Mouse (Mus musculus) left cerebral cortex, adult 8-10 months (tissue): ENCODE measurements at regions not wholly inside any gene's neighbourhood (a gene's known extent, or its start where the extent isn't known, plus 50 kb on each side); places are given as distances from the start of the nearest gene placed in this dataset.

Experiments
- DNase-seq, 2 experiments: peaks; one replicate each; pipeline ENCODE4 v3.0.0; 2022; ENCODE audit warnings: low spot score in 2 of 2

DNA sequence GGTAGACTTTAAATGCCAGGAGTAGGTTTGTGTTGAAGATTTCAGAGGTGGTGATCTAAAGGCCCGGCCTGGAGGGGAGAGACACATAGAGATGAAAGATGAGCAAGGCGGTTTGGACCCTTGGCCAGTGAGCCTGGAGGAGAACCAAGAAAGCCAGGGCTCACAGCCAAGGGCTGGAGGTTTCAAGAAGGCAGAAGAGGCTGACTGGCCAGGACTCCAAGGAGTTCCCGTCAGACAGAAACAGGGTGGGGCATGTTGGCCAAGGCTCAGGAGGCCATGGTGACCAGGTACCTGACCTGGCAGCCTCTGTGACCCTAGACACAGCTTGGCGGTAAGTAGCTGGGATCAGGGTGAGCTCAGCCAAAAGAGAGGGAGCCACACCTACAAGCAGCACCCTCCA, 159.3 kb upstream of the Spdye4c start:
- DNase-seq = no peak

GRCm38 (mm10) chr2:128432741-128433140, 158.3 kb upstream of the Spdye4c start:
- no peak for DNase-seq

- no peak for DNase-seq
Measured at GRCm38 (mm10) chr2:128433553-128434081, 157.4 kb upstream of the Spdye4c start.

- DNase-seq = no peak
Measured at GRCm38 (mm10) chr2:128434200-128434977, 156.6 kb upstream of the Spdye4c start.

- DNase-seq = no peak
Measured at GRCm38 (mm10) chr2:128436378-128436777, 154.6 kb upstream of the Spdye4c start.

- no peak for DNase-seq
Measured at GRCm38 (mm10) chr2:128437698-128438097, 153.3 kb upstream of the Spdye4c start.

GRCm38 (mm10) chr2:128438161-128438822, 152.7 kb upstream of the Spdye4c start:
- DNase-seq = no peak

DNA sequence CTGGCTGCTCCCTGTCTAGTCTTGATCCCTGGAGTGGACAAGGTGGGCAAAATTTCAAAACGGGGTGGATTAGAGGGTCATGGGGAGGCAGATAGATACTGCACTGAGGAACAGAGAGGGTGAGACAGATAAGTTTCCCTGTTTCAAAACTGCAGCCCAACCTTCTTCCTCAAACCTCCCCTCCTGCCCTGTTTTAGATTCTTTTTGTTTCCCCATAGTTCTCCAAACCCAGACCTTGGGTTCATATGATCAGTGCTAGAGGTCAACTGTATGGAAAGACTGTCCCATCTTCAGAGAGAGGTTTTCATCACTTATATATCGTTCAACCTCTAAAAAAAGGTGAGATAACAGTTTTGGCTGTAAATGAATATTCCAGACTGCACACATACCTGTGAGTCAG, 152.1 kb upstream of the Spdye4c start:
- no peak for DNase-seq

DNA sequence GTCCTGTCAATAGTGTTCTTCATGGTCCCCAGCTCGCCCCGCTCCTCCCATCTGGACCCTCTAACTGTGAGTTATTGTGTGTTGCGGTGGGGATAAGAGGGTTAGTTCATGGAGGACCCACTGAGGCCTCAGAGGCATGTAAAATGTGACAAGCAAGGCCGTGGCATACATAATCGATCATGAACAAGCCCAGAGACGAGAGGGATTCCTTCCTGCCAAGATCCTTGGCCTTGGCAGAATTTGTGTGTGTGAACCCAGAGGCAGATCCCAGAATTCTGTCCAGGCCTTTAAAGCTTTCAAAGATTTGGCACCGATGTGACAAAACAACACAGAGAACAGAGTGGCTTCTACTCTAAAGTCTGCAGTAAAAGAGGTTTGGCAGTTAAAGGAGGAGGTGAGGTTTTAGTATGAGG, 146.4 kb upstream of the Spdye4c start:
- DNase-seq = no peak

- DNase-seq = no peak
Measured at GRCm38 (mm10) chr2:128445443-128445842, 145.6 kb upstream of the Spdye4c start.

GRCm38 (mm10) chr2:128449294-128449693, 141.7 kb upstream of the Spdye4c start:
- DNase-seq = no peak

DNA sequence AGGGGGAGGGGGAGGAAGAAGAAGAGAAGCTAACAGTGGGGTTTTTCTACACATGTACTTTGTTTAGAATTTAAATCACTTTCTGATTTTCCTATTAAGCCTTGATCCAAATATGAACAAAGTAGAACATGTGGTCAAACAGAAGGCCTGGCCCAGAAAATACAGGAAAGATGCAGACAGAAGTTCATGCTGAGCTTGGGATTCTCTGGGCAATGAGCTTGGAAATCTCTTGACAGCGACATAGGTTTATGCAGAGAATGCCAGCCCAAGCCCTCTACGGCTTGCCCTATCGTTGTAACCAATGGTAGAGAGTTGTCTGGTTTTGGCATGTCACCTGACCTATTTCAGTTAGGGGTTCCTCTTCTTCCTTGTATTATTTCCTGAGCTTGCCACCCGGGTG, 141.0 kb upstream of the Spdye4c start:
- no peak for DNase-seq

DNA sequence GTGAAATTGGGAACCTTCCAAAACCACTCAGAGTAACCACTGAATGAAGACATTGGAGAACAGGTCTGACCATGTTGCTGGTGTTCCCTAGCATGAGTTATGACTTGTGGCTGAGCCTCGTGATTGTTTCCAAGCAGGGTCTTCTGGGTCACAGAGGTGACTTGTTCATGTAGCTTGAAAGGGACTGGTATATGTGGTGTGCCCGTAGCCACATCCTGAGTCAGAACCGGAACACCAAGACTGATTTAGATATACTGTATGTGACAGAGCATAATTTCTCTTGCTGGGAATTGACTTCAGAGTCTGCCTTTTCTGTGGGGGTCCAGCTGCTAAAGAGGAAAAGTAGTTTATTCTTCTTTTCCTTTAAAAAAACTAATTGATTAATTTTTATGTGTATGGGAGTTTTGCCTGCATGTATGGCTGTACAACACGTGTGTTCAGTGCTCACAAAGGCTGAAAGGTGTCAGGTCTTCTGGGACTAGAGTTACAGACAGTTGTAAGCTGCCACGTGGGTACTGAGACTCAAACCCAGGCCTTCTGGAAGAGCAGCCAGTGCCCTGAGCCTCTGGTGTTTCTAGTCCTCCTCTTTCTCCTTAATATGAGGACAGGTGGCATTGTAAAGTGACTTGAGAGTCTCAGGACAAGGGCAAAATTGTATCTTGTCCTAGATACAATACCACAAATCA, 139.3 kb upstream of the Spdye4c start:
- DNase-seq = no peak

GRCm38 (mm10) chr2:128452582-128452981, 138.4 kb upstream of the Spdye4c start:
- DNase-seq = no peak

- DNase-seq = no peak
Measured at GRCm38 (mm10) chr2:128454509-128454908, 136.5 kb upstream of the Spdye4c start.

- DNase-seq = no peak
Measured at GRCm38 (mm10) chr2:128457591-128458209, 133.3 kb upstream of the Spdye4c start.

GRCm38 (mm10) chr2:128465214-128465984, 125.6 kb upstream of the Spdye4c start:
- DNase-seq = no peak

- DNase-seq = no peak
Measured at GRCm38 (mm10) chr2:128467490-128468245, 123.3 kb upstream of the Spdye4c start.

DNA sequence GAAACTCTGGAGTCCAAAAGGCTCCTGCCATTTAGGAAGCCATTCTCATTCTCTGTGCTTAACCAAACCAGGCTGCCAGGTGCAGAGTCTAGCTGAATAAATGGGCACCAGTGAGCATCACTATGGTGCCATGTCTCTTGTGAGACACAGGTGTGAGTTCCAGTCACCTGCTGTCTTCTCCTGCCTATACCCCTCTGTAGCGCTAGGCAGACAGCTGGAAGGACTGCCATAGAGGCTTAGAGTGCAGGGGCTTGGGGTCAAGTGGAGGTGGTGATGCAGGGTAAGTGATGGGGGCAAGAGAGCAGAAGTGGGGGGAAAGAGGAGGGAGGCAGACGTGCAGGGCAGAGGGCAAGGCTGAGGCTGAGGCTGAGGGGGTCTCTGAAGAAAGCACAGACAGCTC, 122.7 kb upstream of the Spdye4c start:
- no peak for DNase-seq

DNA sequence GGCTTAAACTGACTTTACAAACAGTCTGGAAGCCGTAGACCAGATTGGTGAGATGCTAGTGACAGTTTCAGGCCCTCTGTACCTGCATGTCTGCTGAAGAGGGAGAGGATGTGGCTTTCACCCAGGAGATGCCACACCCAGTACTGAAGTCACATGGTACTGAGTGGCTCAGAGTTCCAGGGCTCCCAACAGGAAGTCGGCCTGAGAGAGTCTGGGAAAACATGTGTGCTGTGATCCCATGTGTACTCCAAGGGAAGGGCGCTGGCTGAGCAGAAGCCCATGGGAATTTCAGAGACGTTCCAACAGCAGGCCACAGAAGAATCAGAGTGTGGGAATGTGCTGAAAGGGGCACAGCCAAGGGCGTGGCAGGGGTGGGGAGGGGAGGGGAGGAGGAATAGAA, 120.7 kb upstream of the Spdye4c start:
- DNase-seq = no peak
